Mouse (Mus musculus) ovary, adult 2 months (tissue): ENCODE data around the gene Dnajc22. TPM values are rescaled to one million over a fixed set of nuclear protein-coding genes. Genes with fewer than 3 reads are reported as not detected.

Experiments used
- polyA plus RNA-seq: library from polyadenylated mRNA; depleted of rRNA; stranded (reverse); fragments of >200 nt; gene quantifications from 2 replicates; pipeline ENCODE4 v1.2.3, GENCODE M21; 2012; rRNA removed

The Dnajc22 gene
- 0.41 and 0.77 TPM in 2 replicates for polyA plus RNA-seq

GRCm38 (mm10) chr15:99092870-99093269 lies at the start of gene Dnajc22:
Dnajc22 (plus strand) TSS chr15:99093170.

GRCm38 (mm10) chr15:99055040-99055439 lies 37.9 kb upstream of the Dnajc22 start, which contains the start of gene Prph:
Prph (plus strand) TSS chr15:99055174.

GRCm38 (mm10) chr15:99074019-99074599 lies 18.9 kb upstream of the Dnajc22 start, which contains the start of gene Troap:
Troap (plus strand) TSS chr15:99074575.

GRCm38 (mm10) chr15:99087253-99088075 lies 5.5 kb upstream of the Dnajc22 start, which contains the start of gene C1ql4:
C1ql4 (minus strand) TSS chr15:99087817.

GRCm38 (mm10) chr15:99125711-99126080 lies 32.7 kb downstream of the Dnajc22 start, which contains the start of gene Spats2:
Spats2 (plus strand) TSS chr15:99125916.

Other genes starting within 250 kb of the Dnajc22 start
- 33.6 and 36.2 TPM in 2 replicates for gene Kmt2d, start 222.0 kb upstream of the Dnajc22 start, polyA plus RNA-seq
- gene Rhebl1, start 198.6 kb upstream of the Dnajc22 start, polyA plus RNA-seq: 5.6 and 7.7 TPM in 2 replicates
- 31.3 and 36.8 TPM in 2 replicates for gene Dhh, start 194.6 kb upstream of the Dnajc22 start, polyA plus RNA-seq
- gene Lmbr1l, start 174.9 kb upstream of the Dnajc22 start, polyA plus RNA-seq: 185 and 201 TPM in 2 replicates
- gene Tuba1b, start 158.6 kb upstream of the Dnajc22 start, polyA plus RNA-seq: 2,787 and 3,874 TPM in 2 replicates
- gene Gm49450, start 139.6 kb upstream of the Dnajc22 start, polyA plus RNA-seq: 283 and 558 TPM in 2 replicates
- 629 and 682 TPM in 2 replicates for gene Tuba1a, start 139.5 kb upstream of the Dnajc22 start, polyA plus RNA-seq
- 237 and 310 TPM in 2 replicates for gene Tuba1c, start 63.3 kb upstream of the Dnajc22 start, polyA plus RNA-seq
- 3.1 and 5.7 TPM in 2 replicates for gene Prph, start 38.0 kb upstream of the Dnajc22 start, polyA plus RNA-seq
- 11.9 and 18.1 TPM in 2 replicates for gene Troap, start 18.6 kb upstream of the Dnajc22 start, polyA plus RNA-seq
- not detected in 2 replicates for gene C1ql4, start 5.4 kb upstream of the Dnajc22 start, polyA plus RNA-seq
- gene Spats2, start 32.7 kb downstream of the Dnajc22 start, polyA plus RNA-seq: 16.4 and 20.7 TPM in 2 replicates
- 18.4 and 29.1 TPM in 2 replicates for gene Kcnh3, start 131.7 kb downstream of the Dnajc22 start, polyA plus RNA-seq
- gene Mcrs1, start 158.8 kb downstream of the Dnajc22 start, polyA plus RNA-seq: 118 and 125 TPM in 2 replicates
- 108 and 142 TPM in 2 replicates for gene Prpf40b, start 201.9 kb downstream of the Dnajc22 start, polyA plus RNA-seq
- gene Fam186b, start 202.7 kb downstream of the Dnajc22 start, polyA plus RNA-seq: 0.33 and 0.56 TPM in 2 replicates